Mouse (Mus musculus): Measurements from ENCODE around the gene Phrf1. TPM values are rescaled to one million over a fixed set of nuclear protein-coding genes. Genes with fewer than 3 reads are reported as not detected.
A peak's percentile ranks its signal among the peaks of the same experiment; 100 is the strongest.

Gene Phrf1
- total RNA-seq, 2 experiments from 2014 or later = 72.8 to 76.1 TPM

DNA sequence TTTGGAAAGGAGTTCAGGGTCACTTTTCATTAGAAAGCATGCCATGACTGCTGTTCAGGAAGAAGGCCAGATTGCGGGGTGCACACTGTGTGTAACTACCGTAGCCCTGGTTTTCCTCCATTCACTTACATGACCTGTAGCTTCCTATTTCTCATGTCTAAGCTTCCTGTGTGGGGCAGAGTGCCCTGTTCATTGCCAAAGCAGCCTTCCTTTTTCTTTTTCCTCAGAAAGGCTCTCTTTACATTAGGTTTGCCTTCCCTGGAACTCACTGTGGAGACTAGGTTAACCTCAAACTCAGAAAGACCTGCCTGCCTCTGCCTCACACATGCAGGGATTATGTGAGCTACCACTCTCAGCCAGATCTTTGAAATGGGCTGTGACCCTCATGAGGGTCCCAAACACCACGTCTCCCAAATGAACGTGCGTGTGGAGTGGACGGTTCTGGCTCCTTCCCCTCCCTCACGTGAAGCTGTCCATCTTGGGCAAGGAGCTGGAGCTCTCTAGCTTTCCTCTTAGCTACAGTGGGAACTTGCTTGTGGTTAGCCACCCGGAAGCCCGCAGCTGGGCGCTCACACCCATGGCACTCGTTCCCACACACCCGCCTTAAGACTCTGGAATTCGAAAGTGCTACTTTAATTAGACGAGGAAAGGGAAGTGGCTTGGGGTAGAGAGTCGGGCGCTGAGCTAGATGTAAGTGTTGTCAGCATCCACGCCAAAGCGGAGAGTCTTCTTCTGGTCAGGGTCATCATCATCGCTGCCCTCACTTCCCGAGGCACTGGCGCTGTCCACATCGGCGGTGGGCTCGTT is 40.1 kb downstream of the Phrf1 start:
- no peak overlapping the region for H3K27ac ChIP-seq
- no peak for TF ChIP-seq CTCF (conservative IDR thresholded peaks at IDR 0.05)
- no peak overlapping the region for H3K4me3 ChIP-seq
- DNase-seq (ENCODE audit: low spot score in 2 of 2) = no peak

GRCm38 (mm10) chr7:141269273-141269545 is 40.6 kb downstream of the Phrf1 start:
- DNase-seq (ENCODE audit: low spot score in 2 of 2) = no peak
- H3K27ac ChIP-seq = no peak overlapping the region
- H3K4me3 ChIP-seq = no peak overlapping the region
- no peak for TF ChIP-seq CTCF (conservative IDR thresholded peaks at IDR 0.05)

DNA sequence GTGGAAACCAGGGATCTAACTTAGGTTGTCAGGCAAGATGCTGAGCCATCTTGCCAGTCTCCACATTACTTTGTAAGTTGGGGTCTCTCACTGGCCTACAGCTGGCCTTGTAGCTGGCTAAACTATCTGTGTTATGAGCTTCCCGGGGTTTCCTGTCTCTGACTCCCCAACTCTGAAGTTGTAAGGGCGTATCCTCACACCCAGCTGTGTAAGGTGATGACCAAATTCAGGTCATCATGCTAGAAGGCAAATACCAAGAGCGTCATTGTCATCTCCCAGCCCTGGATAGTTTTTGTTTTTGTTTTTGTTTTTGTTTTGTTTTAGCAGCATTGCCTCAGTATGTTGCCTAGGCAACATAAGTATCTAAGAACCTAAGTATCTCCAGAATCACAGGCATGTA is 42.0 kb downstream of the Phrf1 start:
- Histone ChIP-seq H3K4me3 (no peak overlapping the region), H3K27ac (no peak overlapping the region)
- DNase-seq (ENCODE audit: low spot score in 2 of 2) = no peak
- TF ChIP-seq CTCF (conservative IDR thresholded peaks at IDR 0.05) = no peak

- Histone ChIP-seq H3K27ac (no peak overlapping the region), H3K4me3 (no peak overlapping the region)
- DNase-seq (ENCODE audit: low spot score in 2 of 2) = no peak
- TF ChIP-seq CTCF (conservative IDR thresholded peaks at IDR 0.05) = no peak
Observed at GRCm38 (mm10) chr7:141275356-141275755, 46.8 kb downstream of the Phrf1 start.

DNA sequence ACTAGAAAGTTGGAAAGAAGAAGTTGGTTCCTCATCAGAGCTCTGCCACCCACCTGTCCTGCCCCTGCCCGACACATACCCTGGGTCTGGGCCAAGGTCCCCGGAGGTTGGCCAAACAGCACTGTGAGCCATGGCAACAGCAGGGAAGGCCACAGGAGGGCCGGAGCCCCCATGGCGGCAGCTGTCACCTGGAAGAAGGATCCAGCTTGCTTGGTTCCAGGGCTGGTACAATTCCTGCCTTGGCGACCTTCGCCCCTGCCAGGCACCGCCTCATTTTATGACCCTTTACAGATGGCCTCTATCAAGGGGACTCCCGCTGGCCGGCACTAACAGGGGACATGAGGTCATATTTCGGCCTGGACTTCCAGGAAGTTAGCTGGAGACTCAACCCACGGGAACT is 48.0 kb downstream of the Phrf1 start, which contains the start of gene Cdhr5:
Cdhr5 (minus strand) TSS at position 241 of the 400 bp plus-strand sequence.
- Histone ChIP-seq H3K27ac (no peak within 1 kb of the TSS), H3K4me3 (no peak within 1 kb of the TSS)
- no peak for TF ChIP-seq CTCF (conservative IDR thresholded peaks at IDR 0.05)
- no peak for DNase-seq (ENCODE audit: low spot score in 2 of 2)

DNA sequence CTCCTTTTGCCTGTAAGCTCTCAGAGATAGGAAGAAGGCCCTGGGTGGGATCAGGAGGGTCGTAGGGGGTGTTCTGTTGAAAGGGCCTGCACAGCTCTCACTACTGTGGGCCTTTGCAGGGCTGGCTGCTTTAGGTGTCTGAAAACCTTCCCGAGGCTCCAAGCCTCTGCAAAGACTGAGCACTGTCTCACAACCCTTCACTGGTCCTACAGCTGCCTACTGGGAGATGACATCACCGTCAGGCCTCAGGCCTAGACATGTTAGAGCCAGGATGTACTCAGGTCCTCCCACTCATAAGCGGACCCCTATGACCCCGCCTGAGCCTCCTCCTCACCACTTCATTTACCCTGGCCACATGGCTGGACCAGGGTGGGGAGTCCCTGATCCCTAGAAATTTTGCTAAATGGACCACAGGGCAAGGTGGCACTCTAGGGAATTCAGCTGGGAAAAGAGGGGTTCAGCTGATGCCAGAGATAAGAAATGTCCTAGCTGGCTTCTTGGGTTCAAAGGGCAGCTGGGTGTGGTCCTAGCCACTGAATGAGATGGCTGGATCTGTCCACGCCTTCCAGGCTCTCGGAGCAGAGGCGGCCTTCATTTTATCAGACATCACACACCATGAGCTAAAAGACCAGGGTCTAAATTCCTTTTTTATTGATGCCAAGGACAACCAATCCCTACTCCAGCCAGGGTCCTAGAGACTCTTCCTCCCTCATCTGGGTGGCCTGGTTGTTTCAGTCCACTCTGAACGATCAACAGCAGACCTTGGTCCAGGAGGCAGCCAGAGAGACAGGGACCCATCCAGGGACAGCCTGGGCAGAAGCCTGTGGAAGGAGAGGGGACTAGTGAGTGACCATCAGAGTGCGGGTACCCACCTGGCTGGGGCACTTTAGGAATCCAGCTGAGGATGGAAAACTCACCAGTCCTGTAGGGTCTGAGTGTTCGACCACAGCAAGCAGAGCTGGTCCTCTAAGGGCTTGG is 49.4 kb downstream of the Phrf1 start:
- DNase-seq (ENCODE audit: low spot score in 2 of 2) = no peak
- Histone ChIP-seq H3K4me3 (no peak overlapping the region), H3K27ac (no peak overlapping the region)
- TF ChIP-seq CTCF (conservative IDR thresholded peaks at IDR 0.05) = no peak

- TF ChIP-seq CTCF (conservative IDR thresholded peaks at IDR 0.05) = peak; percentile 63
- Histone ChIP-seq H3K4me3 (peak within 1 kb of the TSS; percentile 48), H3K27ac (no peak within 1 kb of the TSS)
- no peak for DNase-seq (ENCODE audit: low spot score in 2 of 2)
Observed at GRCm38 (mm10) chr7:141278766-141279590, 50.4 kb downstream of the Phrf1 start, which contains the start of gene Sct. Sct (minus strand) TSS chr7:141279133.

DNA sequence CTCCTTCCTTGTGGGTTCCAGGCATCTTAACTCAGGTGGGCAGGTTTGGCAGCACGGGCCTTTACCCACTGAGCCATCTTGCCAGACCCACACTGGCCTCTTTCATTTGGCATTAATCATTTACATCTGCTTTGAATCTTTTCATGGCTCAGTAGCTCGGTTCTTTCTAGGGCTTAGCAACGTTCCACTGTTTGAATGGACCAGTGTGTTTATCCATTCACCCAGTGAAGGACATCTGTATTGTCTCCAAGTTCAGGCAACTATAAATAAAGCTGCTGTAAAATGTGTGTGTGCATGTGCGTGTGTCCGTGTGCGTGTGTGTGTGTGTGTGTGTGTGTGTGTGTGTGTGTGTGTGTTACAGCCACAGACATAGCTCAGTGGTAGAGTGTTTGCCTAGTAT is 52.9 kb downstream of the Phrf1 start:
- no peak for DNase-seq (ENCODE audit: low spot score in 2 of 2)
- TF ChIP-seq CTCF (conservative IDR thresholded peaks at IDR 0.05) = no peak
- Histone ChIP-seq H3K27ac (no peak overlapping the region), H3K4me3 (no peak overlapping the region)

- Histone ChIP-seq H3K27ac (no peak overlapping the region), H3K4me3 (no peak overlapping the region)
- DNase-seq (ENCODE audit: low spot score in 2 of 2) = no peak
- no peak for TF ChIP-seq CTCF (conservative IDR thresholded peaks at IDR 0.05)
Observed at GRCm38 (mm10) chr7:141282756-141283155, 54.2 kb downstream of the Phrf1 start.

GRCm38 (mm10) chr7:141288042-141288441 is 59.5 kb downstream of the Phrf1 start:
- TF ChIP-seq CTCF (conservative IDR thresholded peaks at IDR 0.05) = no peak
- DNase-seq (ENCODE audit: low spot score in 2 of 2) = no peak
- no peak overlapping the region for H3K27ac ChIP-seq

GRCm38 (mm10) chr7:141291921-141292582 is 63.5 kb downstream of the Phrf1 start, which contains the start of gene Drd4:
Drd4 (plus strand) TSS chr7:141292006.
- peak within 1 kb of the TSS; percentile 48 for H3K4me3 ChIP-seq
- H3K27ac ChIP-seq = no peak within 1 kb of the TSS
- no peak for DNase-seq (ENCODE audit: low spot score in 2 of 2)
- TF ChIP-seq CTCF (conservative IDR thresholded peaks at IDR 0.05) = 0 out of 2 replicates have a peak, but pooled peaks have one; percentile 4

More at GRCm38 (mm10) chr7:141288042-141288441, 59.5 kb downstream of the Phrf1 start:
- H3K4me3 ChIP-seq = no peak overlapping the region

All from layer of hippocampus, adult 2 months (tissue).